Mouse (Mus musculus) cerebellum, adult 8-10 months (tissue): Measurements from ENCODE around the gene Mthfd1l.

ENCODE experiments used
- DNase-seq: peaks from one replicate; pipeline ENCODE4 v3.0.0; 2022

Gene Mthfd1l

GRCm38 (mm10) chr10:3972981-3973588 is at the start of gene Mthfd1l:
TSS of gene Mthfd1l (plus strand) at chr10:3973118.
- DNase-seq = peak; percentile 91

- no peak for DNase-seq
Observed at GRCm38 (mm10) chr10:3928008-3928545, 44.8 kb upstream of the Mthfd1l start.

GRCm38 (mm10) chr10:3931831-3932230 is 41.1 kb upstream of the Mthfd1l start:
- DNase-seq = no peak

DNA sequence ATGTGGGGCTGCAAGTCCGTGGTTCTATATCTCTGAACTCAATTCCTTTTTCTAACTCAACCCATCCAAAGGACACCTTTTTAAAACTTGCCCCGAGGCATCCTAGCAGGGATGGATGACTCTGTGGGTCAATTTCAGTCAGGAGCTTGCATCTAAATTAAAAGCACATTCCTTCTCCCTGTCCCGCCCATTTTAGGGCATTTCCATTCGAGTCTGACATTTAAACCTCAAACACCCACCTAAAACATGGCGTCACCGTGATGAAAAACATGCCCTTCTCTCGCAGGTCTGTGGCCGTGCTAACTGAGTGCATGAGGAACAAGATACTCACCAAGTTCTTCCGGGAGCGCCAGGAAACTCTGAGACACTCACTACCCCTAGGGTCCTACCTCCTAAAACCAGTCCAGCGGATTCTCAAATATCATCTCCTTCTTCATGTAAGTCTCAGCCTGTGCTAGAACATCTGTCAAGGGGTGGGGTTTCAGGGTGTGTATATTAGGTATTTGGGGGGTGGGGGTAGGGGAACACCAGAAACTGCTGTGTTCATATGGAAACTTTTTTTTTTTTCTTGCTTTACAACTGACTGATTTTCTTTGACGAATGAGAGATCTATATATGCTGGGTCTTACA is 39.5 kb upstream of the Mthfd1l start:
- DNase-seq = no peak

- DNase-seq = no peak
Observed at GRCm38 (mm10) chr10:3936864-3937263, 36.1 kb upstream of the Mthfd1l start.

DNA sequence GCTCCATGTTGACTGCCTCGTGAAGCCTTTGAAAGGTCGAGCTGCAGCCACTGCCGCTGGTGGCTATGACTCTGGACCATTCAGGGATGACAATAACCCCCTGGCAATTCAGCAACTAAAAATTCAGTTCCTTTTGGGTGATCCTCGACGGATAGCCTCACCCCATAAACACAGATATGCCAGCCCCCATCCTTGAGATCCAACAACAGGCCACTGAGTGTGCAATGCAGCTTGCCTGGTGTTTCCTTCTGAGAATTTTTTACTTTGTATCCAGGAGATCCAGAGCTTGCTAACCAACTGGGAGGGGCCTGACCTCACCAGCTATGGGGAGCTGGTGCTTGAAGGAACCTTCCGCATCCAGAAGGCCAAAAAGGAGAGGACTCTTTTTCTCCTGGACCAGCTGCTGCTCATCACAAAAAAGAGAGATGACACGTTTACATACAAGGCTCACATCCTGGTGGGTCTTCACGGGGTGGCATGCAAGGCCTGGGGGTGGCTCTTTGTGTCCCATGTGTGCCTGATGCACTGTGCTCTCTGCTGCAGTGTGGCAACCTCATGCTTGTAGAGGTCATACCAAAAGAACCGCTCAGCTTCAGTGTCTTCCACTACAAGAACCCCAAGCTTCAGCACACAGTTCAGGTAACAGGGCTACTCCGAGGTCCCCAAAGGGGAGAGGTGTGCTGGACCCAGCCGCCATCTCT is 32.9 kb upstream of the Mthfd1l start:
- no peak for DNase-seq

- DNase-seq = no peak
Observed at GRCm38 (mm10) chr10:3940596-3940975, 32.3 kb upstream of the Mthfd1l start.

DNA sequence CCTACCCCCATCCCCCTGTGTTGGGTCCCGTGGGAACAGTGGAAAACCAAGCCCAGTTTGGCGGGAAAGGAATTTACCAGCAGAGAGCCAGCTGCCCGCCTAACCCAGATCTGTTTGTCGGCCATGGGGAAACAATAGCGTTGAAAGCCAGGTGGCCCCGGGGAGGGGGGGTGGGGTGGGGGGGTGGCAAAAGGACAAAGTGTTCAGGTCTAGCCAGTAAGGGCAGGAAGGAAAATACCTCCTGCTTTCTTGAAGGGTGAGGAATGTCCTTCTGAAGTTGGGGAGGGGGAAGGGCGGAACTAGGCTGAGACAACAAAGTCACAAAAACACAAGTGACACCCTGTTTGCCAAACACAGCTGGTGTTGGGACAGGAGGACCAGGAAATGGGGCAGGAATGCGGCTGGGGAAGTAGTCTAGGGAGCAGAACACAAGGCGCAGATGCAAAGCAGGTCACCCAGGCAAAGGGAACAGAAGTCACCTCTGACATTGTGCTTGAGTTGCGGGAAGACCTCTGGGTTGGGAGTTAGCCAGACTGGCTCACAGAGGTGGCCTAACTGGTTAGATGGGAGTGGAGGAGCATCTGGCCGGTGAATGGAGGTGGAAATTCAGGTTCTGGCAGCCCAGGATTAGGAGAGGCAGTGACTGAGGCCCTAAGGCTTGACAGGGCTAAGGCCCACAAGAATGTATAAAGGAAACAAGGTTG is 31.7 kb upstream of the Mthfd1l start:
- DNase-seq = no peak

DNA sequence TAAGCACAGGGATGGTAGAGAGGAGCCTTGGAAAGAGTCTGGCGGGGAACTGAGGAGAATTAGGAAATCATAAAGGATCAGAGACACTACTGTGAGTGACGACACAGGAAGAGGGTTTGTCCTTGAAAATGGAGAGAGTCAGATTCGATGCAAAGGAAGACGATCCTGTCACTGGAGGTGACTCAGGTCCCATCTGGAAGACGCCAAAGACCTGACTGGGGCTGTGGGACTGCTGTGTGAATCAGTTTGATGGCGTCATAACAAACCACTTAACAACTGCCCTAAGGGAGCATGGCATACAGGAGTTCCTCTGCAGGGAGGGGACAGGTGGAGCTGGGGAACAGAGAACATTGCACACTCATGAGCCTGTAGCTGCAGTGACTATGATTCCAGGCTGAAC is 30.6 kb upstream of the Mthfd1l start:
- DNase-seq = no peak

DNA sequence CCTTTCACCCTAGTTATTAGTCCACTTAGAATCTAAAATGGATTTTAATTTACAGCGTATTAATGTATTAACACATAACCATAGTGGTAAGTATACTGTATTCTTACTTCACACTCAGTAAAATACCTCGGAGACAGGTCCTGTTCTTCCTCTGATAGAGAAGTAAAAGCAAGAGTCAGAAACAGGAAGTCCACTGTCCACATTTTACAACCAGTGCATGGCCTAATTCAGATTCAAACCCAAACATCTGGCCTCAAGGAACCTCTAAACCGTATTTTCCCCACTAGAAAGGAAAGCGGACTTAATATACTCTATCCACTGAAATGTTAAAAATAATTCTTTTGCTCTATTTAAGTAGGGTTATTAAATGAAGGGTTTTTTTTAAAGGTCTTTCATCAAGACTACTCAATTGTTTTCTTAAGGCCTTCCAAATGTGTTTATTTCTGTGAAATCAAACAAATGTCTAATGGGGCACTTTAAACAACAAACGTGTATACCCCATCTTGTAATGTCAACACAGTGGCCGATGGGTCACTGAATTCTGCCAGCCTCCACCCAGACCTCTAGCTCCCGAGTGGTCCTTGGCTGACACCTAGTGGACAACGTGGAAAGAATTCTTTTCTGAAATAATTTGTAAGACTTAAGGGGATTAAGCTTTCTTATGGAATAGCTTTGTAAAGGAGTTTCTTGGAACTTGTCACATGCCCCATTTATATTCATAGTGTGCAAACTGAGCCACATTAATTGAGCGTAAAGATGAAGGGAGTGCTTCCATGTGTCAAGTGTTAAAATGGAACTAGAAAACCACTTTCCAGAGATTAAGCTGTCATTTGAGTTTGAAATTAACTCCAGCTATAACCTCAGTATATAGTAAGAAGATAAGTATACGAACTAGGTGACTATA is 29.2 kb upstream of the Mthfd1l start:
- DNase-seq = peak; percentile 65

DNA sequence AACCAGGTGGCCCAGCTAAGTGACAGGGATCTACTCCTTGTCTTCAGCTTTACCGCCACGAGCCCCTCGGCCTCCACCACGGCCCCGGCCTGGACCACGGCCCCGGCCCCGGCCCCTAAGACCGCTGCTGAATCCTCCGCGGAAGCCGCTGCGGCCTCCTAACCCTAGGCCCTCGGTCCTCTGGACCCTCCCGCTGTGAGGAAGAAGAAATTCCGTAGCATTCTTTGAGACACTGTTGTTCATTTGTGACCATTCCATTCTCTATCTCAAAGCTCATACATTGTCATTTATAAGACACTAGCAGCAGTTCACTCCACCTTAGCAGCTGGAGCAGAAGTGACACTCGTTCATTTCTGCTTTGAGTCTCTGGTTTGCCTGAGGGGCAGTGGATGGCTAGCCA is 26.0 kb upstream of the Mthfd1l start:
- no peak for DNase-seq

DNA sequence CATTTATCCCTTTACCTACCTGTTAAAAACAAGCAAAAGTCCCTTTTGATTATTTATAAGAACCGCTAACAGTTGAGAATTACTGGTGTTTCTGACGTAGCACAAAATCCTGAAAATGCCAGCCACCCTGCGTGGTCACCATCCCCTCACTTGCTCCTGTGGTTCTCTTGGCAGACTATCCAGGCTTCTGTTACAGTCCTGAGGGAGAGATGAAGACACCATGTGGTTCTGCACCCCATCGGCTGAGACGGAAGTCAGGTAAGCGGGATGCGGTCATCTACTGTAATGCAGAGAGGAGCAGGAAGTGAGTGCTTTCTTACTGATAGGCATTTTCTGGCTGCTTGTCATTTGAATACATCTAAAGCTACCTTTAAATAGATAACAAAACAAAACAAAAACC is 25.6 kb upstream of the Mthfd1l start:
- no peak for DNase-seq

- no peak for DNase-seq
Observed at GRCm38 (mm10) chr10:3949306-3949705, 23.6 kb upstream of the Mthfd1l start.

- DNase-seq = no peak
Observed at GRCm38 (mm10) chr10:3956471-3956870, 16.4 kb upstream of the Mthfd1l start.

DNA sequence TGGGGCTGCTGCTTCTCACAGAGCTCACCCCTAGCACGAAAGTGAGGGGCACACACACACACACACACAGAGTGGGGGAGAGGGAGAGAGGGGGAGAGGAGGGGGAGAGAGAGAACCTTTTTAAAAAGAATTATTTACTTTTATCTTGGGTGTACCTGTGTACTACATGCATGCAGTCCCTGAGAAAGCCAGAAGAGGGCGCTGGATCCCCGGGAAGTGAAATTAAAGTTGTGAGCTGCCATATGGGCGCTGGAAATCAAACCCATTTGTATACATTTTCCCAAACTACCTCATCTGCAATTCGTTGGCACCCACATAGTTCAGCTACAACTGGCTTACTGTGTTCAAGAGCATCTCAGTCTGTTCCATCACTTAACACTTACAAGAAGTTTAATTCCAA is 14.3 kb upstream of the Mthfd1l start:
- DNase-seq = no peak

DNA sequence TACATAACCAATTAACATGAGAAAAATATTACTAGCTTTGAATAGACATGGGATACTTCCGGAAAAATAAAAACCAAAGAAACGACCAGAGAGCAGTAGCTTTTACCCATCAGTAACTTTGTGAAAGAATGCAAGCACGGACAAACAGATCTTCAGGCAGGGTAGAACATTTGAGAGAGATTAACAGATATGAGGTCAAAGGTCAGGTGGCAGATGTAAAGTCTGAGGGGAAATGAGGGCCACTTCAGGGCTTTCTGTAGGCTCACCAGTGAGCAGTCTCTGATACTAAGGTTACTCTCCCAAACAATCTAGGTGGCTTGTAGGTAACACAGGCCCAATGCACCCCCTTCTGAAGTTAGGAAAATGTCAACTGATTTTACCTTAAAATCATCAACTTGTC is 3.9 kb upstream of the Mthfd1l start:
- no peak for DNase-seq

GRCm38 (mm10) chr10:3972237-3972636 is 681 bp upstream of the Mthfd1l start:
- no peak for DNase-seq

GRCm38 (mm10) chr10:3973589-3974070 is 712 bp downstream of the Mthfd1l start:
- peak; percentile 87 for DNase-seq

- DNase-seq = no peak
Observed at GRCm38 (mm10) chr10:3974380-3974779, 1.5 kb downstream of the Mthfd1l start.

- no peak for DNase-seq
Observed at GRCm38 (mm10) chr10:3975898-3976622, 3.1 kb downstream of the Mthfd1l start.

GRCm38 (mm10) chr10:3976623-3977010 is 3.7 kb downstream of the Mthfd1l start:
- peak; percentile 39 for DNase-seq

DNA sequence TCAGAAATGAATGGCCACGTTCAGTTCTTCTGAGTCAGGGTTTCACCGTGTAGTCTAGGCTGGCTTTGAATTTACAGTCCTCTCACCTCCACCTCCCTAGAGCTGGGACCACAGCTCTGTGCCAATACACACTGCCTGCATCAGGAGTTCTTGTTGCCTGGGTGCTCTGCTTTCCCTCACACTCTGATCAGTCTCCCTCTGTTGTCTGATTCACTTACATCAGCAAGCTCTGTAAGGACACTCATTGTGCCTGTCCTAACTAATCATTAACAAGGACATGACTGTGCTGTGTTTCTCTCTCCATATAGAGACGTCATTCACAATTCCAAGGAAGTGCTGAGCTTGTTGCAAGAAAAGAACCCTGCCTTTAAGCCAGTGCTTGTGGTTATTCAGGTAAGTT is 5.4 kb downstream of the Mthfd1l start:
- DNase-seq = no peak
